Mouse (Mus musculus) retina, postnatal 7 days (tissue): Measurements from ENCODE around the gene Gfi1.

Source experiments
- DNase-seq: peaks from one replicate; pipeline ENCODE4 v3.0.0-alpha.2; 2012; ENCODE audit warnings: low read depth, low spot score

Gene Gfi1

DNA sequence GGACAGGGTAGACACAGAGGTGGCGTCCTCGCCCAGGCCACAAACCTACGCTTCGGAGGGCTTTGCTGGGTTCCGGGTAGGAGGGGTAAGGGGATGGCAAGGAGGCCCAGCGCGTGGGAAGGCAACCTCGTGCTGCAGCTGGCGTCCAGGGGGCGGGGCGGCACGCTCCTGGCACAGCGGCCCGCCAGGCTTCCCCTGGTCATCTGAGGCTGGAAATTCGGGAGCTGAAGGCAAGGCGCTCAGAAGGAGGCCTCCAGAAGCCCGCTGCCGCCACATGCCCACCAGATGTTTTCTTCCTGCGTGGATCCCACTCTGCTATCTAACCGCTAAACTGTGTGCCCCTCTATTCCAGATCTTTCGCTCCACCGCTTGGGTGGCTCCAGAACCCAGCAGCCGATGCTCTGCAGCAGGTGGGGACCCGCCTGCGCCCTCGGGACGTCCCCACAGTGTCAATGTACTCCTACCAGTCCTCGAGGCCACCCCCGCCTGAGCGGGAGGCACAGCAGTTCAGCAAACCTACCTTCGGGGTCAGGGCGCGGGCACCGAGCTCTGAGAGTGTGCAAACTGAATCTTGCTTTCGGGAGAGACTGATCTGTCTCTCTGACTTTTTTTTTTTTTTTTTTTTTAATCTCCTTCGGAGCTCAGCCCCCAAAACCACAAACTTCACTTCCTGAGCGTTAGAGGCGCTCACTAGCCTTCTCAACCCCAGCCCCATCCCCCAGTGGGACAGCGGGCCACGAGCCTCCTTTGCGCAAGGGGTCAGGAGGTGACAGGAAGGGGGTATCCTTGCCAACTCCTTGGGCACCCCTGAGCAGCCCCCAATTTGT, at the start of gene Gfi1:
Gene Gfi1, minus strand, starts transcription at position 602 of the 827 bp plus-strand sequence.
- no peak for DNase-seq

DNA sequence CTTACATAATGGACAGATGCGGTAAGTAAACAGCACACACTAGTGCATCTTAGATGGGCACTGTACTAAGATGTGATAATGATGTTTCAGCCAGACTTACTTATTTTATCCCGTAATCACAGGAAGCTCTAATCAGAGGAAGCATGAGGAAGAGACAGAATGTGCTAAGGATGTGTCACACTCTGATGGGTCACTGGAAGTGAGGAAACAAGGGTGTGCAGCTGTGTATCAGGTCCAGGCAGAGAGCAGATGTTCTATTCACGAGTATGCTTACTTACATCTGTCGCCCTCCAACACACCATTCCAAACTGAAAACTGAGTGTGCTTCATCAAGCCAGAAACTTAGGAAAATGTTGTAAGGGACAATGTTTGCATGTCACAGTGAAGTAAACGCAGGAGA, 46.2 kb upstream of the Gfi1 start:
- no peak for DNase-seq

DNA sequence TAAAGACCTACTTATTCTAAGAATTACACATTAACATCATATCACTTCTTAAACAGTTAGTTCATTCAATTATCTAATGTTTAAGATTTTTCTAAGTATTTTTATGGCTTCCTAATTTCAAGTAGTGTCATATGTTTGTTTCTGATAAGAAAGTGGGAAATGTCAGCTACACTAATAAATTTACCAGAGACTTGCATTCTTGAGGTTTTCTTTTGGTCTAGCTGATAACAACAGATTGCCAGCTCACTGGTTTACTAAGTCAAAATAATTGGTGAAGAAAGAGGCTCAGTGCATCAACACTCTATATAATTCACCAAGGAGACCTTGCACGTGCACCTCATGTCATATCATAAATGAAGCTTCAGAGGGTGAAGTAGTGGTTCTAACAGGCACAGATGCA, 42.4 kb upstream of the Gfi1 start:
- no peak for DNase-seq

DNA sequence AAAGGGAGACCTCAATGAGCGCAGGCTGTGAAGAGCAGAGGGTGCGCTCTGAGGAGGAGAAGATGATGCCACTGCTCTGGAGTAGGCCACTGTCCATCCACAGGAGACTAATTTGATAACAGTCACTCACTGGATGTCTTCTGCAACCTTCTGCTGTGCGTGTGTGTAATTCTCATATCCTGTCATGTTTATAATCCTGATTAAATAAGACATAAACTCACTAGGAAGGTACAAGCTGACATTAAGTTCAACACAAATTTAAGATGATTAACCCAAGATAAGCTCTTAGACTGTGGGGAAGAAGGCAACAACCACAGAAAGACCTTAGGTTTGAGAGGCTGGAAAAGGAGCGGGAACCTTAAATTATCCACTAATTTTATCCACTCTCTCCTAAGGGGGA, 40.1 kb upstream of the Gfi1 start:
- peak; percentile 54 for DNase-seq

DNA sequence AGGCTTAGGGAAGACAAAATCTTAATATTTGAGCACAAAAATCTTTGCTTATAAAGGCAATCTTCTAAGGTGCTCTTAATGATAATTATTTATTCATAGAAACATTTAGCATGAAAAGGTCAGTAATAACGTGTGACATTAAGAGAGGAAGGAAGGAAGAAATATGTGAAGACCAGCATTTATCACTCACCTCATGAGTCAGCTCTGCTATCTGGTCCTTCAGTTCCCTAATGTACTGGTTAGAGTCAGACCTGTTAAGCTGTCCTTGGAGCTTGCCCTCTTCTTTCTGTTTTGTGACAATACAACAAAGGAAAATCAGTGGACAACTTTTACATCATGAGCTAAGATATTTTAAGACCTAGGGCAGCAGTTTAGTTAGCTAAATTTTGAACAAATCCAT, 38.6 kb upstream of the Gfi1 start:
- no peak for DNase-seq

DNA sequence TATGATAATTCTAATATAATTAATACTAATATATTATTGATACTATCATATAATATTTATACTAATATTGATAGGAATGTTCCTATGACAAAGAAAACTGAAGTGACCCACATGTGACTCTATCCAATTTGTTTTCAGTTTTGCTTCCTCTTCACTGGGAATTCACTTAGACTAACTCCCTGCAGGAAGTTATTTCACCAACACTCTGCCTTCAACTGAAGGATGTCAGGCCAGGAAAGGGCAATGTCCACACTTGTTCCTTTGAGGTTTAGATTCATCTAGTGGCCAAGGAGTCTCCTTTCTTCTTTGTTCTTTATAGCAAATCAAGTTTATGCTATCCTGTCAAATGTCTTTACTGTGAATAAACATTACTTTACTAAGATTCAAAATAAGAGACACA, 37.8 kb upstream of the Gfi1 start:
- DNase-seq: no peak

DNA sequence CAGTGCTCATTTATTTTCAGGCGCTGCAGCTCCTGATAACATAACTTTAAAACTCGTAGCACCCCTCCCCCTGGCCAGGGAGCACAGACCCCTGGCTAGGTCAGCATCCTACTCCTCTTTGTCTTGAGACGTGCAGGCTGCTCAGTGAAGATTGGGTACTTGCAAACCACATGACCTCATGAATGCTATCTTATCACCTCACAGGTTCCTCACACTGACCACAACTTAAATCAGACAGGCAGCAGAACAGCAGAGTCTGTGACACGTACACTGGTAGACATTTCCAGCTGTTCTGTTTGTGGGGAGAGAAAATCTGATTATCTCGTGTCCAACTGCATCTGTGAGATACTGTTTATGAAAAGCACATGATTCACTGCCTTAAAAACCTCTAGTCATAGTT, 33.3 kb upstream of the Gfi1 start:
- no peak for DNase-seq

DNA sequence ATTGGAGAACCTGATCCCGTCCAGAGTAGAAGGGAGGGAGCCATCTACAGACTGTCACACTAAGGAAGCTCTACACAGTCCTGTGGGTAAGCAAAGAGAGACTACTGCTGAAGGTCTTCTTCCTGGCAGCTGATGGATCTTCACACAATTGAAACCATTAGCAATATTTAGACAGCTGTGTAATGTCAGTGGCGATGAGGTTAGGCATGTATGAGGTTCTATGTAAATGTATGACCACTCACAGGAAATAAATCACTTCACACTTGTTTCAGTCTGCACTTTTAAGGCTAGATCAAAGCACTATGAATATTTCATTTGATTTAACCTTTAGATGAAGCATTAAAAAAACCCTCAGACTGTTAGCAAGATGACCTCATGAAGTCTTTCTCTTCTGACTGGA, 30.2 kb upstream of the Gfi1 start:
- DNase-seq: no peak

DNA sequence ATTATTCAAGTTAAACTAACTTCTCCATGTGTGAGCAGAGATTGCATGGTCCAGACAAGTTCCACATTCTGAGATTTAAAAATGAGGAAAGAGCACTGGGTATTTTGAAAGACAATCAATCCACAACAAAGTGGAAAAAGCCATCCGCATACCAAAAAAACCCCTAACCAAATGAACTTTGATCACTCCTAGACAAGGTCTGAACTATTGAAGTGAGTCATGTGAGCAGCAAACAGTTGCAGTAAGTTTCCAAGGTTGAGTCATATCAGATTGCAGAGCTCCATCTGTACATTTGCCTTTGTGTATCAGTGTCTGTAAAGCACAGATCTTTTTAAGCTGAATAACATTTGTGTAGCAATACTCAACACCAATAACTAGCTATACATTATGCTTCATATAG, 28.9 kb upstream of the Gfi1 start:
- no peak for DNase-seq

DNA sequence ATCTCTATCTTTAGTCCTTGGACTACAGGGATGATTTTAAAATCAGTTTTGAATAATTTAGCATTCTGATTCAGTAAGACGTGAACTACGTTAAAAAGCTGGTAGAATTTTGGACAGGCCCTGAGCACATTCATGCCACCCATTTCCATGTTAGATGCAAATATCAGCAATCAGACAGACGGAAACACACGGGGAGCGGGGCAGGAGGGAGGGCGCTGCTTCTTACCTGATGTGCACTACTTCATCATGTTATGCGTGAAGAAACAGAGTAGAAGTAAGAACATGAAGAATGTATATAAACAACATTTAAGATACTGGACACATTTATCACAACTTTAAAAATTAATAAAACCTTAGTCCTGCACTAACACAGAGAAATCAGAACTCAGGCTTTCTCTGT, 27.8 kb upstream of the Gfi1 start:
- no peak for DNase-seq

DNA sequence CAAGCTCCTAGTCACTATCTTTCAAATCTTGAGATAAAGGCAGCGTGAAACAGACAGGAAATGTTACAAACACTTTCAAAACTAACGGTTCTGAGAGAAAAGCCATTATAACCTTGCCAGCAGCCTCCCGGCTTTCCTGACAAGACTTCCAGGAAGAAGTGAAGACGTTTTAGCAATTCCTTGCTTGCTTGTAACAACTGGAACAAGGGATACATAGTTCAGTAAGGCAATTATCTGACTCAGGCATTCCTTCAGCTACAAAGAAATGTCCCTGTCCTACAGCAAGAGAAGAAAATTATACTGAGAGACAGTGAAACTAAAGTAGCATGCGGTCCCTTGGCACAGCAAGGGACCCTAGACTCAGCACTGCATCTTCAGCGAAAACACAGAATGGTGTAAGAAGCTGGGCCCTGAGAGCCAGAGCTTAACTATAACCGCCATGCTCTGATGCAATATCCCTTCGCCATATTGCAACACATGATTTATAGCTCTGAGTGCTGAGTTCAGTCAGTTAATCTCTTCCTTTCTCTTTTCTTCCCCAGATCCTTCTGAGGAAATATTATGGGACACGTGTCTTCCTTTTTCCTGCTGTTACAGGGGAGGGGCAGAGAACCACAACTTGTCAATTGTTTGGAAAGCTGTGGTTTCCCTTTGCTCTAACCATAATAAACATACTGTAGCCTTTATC, 23.5 kb upstream of the Gfi1 start:
- DNase-seq: no peak

DNA sequence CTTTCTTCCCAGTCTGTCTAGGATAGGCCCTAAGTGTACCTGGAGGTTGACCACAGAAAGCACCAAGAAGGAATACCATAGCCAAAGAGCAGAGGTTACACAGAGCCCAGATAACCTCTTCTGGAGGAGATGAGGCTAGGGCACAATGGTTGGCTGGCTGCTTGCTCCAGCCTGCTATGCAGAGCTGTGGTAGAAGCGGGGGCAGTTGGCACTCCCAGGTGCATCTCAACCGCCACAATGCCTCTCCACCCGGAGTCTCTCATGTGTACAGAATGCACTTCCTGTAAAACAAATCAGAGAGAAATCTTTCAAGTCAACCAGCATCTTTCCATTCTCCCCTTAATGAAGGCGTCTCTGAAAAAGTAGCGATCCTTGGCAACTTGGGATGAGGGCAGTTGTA, 13.2 kb upstream of the Gfi1 start:
- DNase-seq: no peak

DNA sequence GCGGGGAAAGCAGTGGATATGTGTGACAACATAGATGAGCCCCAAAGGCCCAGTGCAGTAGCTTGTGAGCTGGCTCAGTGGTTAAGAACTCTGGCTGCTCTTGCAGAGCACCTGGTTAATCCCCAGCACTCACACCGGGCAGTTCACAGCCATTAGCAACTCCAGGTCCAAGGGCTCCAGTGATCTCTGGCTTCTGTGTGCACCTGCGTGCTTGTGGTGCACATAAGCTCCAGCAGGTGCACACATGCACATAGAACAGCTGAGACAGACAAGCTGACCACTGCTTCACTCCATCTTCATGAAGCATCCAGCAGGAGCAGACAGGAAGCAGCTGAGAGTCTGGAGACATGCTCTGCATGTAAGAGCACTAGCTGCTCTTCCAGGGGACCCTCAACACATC, 12.5 kb upstream of the Gfi1 start:
- no peak for DNase-seq

DNA sequence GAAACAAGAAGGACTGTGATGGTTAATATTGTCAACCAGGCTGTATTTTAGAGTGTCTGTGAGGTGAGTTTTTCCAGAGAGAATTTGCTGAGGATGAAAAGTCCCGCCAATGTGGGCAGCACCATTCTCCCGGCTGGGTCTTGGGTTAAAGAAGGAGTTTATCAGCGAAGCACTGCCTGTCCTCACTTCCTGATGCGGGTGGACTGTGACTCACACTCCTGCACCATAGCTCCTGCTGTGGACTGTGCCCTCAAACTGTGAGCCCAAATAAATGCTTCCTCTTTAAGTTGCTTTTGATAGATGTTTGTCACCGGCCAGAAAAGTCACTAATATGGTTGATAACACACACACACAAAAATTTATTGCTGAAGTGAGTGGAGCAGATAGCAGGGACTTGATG, 10.3 kb upstream of the Gfi1 start:
- DNase-seq: no peak

DNA sequence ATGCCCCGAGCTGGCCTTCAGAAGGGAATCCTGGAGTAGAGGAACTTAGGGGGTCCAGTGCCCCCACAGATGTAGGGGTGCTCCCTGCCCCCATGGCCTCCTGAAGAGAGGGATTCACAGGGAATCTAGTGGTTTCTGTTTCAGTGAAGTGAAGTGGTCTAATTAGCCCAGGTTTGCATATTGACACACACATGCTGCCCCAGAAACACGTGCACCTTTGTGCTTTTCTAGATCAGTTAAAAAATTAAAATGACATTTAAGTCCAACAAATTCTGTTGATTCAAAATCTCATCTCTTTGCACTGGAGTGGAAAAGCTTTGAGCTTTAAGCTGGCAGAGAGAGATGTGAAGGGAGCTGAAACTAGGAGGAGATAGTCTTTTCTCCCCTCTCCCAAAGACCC, 6.0 kb upstream of the Gfi1 start:
- DNase-seq: no peak

DNA sequence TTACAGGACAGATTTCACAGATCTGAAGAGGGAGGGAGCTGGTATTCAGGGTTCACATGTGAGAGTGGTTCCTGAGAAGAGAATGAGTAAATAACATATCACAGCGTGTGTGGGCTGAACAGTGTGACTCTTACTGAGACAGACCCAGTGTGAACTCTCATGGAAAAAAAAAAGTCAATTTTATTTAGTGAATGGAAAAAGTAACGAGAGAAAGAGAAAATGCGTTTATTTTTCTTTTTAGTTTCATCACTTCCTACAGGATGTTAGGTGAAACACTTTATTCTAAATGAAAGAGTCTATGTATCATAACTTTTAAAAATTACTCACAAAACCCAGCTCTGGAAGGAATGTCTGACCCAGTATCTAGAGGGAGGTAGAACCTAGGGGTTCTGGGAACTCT, 5.6 kb upstream of the Gfi1 start:
- no peak for DNase-seq

DNA sequence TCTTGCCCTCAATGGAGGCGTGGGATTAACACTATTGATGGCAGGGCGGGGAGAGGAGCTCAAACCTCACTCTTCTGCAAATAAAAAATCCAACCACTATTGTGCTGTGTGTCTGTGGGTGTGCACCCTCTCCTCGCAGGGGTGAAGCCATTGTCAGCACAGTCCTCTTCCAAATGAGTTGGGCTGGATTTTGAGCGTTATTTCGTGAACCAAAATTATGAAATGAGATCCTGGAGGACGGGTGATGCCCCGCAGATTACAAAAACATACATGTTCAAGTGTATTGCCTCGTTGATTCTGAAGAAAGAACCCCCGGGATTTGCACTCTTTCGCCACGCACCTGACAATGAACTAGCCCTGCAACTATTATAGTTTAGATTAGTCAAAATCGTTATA, 1.2 kb upstream of the Gfi1 start:
- DNase-seq: no peak

DNA sequence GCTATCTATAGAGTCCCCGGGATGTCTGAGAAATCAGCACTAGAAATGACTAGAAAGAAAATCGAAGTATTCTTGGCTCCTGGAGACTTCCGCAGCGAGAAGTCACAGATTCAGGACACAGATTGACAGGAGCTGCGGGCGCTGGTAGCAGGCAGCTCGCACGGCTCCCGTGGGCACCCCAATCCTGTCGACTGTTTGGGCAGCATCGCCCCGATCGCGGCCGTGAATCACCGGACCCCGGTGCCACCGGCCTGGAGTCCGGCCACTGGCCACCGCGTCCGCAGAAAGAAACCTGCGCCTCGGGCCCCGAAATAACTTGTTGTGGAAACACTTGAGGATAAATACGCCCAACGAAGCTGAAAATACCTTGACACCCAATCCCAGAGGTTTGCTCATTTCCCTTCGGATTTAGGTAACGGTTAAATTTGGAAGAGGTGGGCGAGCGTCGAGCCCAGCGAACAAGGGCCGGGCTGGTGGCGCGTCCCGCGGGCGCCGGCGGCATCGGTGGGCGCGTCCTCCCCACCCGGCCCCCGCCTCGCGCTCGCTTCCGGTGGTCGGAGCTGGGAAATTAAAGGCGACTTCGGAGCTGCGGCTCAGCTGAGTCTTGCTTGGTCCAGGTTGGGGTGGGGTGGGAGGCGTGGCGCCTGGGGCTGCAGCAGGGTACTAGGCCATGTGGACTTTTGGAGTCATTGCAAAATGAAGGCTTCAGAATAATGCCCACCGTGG, 608 bp upstream of the Gfi1 start:
- no peak for DNase-seq

DNA sequence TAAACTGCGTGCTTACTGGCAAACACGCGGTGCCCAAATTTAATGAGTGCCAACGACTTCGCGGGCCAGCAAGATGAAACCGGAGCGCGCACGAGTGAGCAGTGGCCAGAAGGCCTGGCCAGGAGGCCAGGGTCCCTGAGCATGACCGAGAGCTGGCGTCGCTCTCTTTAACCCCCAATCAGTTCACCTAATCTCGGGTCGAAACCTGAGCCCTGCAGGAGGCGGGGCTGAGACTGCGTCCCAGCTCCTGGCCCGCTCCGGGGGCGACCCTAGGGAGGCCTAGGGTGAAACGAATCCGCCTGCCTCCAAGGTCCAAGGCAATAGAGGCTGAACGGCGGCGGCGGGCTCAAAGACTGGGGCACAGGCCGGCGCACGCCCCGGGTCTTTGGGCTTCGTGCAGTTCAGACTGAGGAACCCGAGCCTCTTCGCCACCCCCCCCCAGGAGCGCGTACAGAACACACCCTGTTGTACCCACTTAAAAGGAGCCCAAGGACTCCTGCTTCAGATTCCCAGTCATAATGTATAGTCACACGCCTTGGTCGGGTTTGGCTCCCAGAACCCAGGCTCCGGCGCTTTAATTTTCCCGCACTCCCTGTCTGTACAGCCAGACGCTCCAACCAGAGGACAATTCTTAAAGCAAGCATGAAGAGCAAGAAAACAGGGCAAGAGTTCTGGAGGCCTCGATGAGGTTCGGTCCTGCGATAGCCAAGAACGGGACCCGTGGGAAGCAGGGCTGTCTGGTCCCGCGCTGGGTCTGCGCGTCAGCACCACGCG, 988 bp downstream of the Gfi1 start:
- DNase-seq: no peak

DNA sequence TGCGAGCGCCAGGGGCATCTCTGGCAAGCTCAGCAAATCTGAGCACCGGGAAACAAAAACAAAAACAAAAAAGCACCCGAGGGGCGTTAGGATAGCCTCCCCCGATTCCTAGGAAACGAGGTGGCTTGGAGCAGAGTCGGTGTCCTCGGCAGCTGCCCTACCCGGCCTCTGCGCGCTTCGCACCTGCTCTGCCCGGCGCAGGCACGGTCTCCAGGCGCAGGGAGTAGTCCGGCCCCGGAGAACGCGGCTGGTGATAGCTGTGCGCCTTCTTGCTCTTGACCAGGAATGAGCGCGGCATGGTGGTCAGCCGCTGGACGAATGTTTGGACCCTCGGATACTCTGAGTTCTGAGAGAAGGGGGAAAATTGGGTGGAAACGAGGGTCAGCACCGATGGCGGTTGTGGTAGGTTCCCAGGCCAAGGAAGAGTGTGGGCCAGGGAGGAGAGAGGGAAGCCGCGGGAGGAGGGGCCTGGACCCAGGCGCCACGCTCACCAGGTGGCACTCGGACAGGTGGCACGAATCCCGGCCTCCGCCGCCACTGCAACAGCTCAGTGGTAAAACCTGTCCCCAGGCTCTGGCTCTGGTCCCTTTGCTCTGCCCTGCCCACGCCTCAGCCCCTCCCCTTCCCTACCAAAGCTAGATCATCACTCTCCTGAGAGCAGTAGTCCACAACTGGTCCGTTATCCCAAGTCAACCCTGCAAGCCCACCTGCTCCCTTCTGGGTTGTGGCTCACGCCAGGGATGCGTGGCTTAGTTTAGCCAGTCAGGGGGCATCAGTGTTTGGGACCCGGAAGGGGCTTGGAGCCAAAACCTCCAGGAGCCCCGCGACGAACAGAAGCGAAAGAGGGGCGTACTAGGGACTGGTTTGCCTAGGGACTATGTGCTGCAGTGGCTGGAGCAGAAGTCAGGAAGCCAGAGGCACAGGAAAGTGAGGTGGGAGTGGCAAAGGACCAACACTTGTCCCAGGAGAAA, 2.0 kb downstream of the Gfi1 start:
- no peak for DNase-seq
